Mouse (Mus musculus): Measurements from ENCODE around the gene Entpd8. TPM values are rescaled to one million over a fixed set of nuclear protein-coding genes. Genes with fewer than 3 reads are reported as not detected.

The Entpd8 gene
- total RNA-seq, 1 experiment from 2014 or later: not detected

DNA sequence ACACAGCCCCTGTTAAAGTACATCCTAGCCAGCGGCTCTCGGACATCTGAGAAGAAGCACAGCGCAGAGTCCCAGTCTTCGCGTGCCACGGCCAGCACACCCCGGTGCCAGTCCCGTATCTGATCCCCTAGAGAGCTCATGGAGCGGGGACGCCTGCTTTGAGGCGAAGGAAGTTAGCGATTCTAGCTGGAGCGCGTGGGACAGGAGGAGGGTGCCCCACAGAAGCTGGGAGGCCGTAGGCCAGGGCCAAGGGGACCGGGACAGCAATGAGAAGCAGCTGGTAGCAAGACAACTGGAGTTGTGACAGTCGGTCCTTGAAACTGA, 14.6 kb downstream of the Entpd8 start:
- ATAC-seq (replicated peaks; ENCODE audit: low read depth, poor library complexity, severe bottlenecking): peak; percentile 33

GRCm38 (mm10) chr2:25095109-25095850, 15.2 kb downstream of the Entpd8 start, which contains the start of gene Noxa1:
Gene Noxa1 (minus strand): TSS chr2:25095149.
- ATAC-seq (replicated peaks; ENCODE audit: low read depth, poor library complexity, severe bottlenecking): peak; percentile 71

GRCm38 (mm10) chr2:25098005-25098615, 18.0 kb downstream of the Entpd8 start:
- ATAC-seq (replicated peaks; ENCODE audit: low read depth, poor library complexity, severe bottlenecking): no peak

DNA sequence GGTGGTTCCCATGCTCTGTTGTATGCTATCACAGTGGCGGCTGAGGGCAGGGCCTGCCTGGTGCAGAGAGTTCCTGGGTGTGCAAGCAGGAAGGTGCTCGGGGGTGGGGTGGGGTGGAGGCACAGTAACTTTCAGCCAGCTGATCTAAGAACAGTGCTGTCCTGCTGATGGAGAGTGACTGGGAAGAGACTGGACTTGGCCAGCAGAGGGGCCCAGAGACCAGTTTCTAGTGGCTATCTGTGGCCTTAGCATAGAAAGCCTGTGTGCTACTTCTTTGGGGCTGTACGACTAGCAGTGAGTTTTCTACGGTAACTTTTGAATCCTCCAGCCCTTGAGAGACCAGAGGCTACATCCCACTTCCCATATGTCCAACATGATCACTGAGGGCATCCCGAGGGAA, 18.9 kb downstream of the Entpd8 start:
- ATAC-seq (replicated peaks; ENCODE audit: low read depth, poor library complexity, severe bottlenecking): peak; percentile 42

DNA sequence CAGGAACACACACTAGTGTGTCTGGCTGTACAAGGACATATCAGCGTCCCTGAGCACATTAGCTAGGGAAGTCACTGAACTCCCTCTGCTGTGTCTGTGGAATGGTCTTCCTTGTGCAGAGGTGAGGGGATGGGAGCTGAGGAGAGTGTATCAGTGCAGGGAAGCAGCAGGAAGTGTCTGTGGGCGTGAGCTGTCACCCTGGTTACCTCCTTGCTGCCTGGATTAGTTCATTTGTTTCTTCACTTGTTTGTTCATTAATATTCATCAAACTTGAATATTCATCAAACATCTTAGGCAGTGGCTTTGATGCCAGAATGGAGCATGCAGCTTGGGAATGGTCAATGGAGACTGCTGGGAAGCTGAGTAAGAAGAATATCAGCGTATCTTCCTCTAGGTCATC, 19.6 kb downstream of the Entpd8 start:
- ATAC-seq (replicated peaks; ENCODE audit: low read depth, poor library complexity, severe bottlenecking): no peak

- ATAC-seq (replicated peaks; ENCODE audit: low read depth, poor library complexity, severe bottlenecking): no peak
Observed at GRCm38 (mm10) chr2:25104122-25104521, 24.0 kb downstream of the Entpd8 start.

- peak; percentile 13; the same call in 1 of the 2 replicates for ATAC-seq (replicated peaks; ENCODE audit: low read depth, poor library complexity, severe bottlenecking)
Observed at GRCm38 (mm10) chr2:25106045-25106444, 25.9 kb downstream of the Entpd8 start.

- no peak for ATAC-seq (replicated peaks; ENCODE audit: low read depth, poor library complexity, severe bottlenecking)
Observed at GRCm38 (mm10) chr2:25109487-25109886, 29.4 kb downstream of the Entpd8 start.

GRCm38 (mm10) chr2:25110505-25111183, 30.5 kb downstream of the Entpd8 start:
- no peak for ATAC-seq (replicated peaks; ENCODE audit: low read depth, poor library complexity, severe bottlenecking)

- ATAC-seq (replicated peaks; ENCODE audit: low read depth, poor library complexity, severe bottlenecking): peak; percentile 85
Observed at GRCm38 (mm10) chr2:25111184-25111791, 31.2 kb downstream of the Entpd8 start.

DNA sequence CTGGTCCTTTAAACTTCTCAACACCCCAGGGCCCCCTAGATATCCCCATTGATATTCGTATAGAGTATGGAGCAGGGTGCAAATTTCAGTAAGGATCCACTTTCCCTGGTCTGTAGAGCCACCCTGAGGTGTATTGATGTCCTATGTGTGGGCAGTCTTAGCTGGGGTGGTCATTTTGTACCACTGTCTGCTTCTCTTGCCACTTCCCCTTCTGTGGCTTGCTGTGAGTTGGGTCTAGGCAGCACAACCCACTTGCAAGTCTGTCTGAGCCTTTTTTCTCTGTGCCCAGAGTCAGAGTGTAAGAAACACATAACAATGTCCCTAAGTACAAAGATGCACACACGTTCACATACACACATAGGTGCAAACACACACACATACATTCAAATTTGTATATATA, 34.2 kb downstream of the Entpd8 start:
- ATAC-seq (replicated peaks; ENCODE audit: low read depth, poor library complexity, severe bottlenecking): peak; percentile 24; the same call in 1 of the 2 replicates

DNA sequence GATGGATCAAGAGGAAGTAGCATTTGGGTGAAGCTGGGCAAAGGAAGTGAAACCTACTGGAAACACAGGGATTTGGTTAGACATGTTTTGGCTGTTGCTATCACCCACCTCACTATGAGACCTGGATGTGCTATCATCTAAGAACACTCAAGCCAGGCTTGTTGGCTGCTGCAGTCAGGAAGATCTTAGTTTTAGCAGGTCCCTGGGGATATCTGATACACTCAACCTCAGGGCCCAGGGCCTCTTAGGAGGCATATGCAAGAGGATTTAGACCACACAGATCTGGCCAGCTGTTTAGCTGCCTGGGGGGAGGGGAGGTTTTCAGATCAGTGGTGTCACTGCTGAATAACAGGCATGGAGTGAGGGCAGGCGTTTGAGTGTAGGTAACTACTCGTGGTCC, 35.3 kb downstream of the Entpd8 start:
- ATAC-seq (replicated peaks; ENCODE audit: low read depth, poor library complexity, severe bottlenecking): peak; percentile 20

DNA sequence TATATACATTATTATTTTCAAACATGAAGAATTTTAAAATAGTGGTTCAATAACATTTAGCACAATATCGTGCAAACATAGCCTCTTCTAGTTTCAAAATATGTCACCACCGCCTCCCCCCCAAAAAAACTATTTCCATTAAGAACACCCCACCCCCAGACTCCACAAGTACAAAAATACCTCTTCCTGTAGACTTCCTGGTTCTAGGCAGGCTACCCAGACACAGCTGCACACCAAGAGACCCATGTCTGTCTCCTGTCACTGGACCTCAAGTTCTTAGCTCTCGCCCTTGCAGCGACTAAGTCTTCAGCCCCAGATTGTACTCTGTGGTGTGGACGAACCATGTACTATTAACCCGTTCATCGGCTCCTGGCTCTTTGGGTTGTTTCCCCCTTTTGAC, 40.9 kb downstream of the Entpd8 start:
- ATAC-seq (replicated peaks; ENCODE audit: low read depth, poor library complexity, severe bottlenecking): peak; percentile 60

DNA sequence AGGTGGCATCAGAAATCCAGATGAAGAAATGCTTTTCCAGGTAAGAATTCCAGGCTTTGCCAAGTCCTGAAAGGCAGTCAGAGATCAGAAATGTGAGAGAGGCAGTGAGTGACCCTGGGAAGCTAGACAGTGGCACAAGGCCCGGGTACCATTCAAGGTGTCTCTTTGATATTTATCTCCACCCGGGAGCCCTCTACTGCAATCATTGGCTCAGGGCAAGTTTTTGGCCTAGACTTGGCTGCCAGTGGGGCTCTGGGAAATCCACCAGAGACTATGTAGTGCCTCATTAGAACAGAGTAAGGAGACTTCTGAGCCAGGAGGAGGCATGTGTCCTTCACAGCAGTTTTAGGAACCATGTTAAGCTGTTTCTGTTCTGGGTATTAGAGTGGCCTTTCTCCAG, 42.6 kb downstream of the Entpd8 start:
- no peak for ATAC-seq (replicated peaks; ENCODE audit: low read depth, poor library complexity, severe bottlenecking)

DNA sequence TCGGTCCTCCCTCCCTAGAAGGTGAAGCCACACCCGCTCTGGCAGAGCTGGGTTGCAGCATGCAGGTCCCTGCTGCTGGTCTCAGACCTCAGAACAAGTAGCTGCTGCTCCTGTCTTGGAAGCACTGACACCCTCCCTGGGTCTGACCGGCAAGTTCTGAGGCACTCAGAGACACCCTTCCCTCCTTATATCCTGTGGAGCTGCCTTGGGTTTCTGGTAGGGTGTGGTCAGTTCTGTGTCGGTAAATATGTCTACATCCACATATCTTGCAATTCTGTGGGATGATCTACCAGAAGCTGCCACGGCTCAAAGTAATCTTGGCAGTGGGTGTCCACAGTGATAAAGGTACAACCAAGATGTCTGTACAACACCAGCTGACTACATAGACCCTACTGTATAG, 43.4 kb downstream of the Entpd8 start:
- no peak for ATAC-seq (replicated peaks; ENCODE audit: low read depth, poor library complexity, severe bottlenecking)

GRCm38 (mm10) chr2:25124411-25124810, 44.3 kb downstream of the Entpd8 start:
- no peak for ATAC-seq (replicated peaks; ENCODE audit: low read depth, poor library complexity, severe bottlenecking)

DNA sequence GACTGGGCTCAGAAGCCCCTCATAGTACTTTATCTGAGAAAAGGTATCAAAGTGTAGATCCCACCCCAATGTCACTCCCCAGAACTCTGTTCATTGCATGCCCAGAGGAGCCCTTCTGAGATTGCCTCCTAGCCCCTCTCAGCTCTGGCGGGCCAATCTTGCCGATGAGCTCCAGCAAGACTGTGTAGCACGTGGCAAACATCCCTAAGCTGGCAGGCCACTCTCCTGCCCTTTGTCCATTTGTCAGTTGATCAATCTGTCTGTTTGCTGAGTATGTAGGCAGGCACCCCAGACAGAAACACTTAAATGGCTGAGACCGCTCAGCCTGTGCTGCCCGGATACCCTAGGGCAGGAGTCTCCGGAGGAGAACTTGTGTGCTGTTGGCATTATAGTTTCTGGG, 45.0 kb downstream of the Entpd8 start:
- ATAC-seq (replicated peaks; ENCODE audit: low read depth, poor library complexity, severe bottlenecking): no peak

DNA sequence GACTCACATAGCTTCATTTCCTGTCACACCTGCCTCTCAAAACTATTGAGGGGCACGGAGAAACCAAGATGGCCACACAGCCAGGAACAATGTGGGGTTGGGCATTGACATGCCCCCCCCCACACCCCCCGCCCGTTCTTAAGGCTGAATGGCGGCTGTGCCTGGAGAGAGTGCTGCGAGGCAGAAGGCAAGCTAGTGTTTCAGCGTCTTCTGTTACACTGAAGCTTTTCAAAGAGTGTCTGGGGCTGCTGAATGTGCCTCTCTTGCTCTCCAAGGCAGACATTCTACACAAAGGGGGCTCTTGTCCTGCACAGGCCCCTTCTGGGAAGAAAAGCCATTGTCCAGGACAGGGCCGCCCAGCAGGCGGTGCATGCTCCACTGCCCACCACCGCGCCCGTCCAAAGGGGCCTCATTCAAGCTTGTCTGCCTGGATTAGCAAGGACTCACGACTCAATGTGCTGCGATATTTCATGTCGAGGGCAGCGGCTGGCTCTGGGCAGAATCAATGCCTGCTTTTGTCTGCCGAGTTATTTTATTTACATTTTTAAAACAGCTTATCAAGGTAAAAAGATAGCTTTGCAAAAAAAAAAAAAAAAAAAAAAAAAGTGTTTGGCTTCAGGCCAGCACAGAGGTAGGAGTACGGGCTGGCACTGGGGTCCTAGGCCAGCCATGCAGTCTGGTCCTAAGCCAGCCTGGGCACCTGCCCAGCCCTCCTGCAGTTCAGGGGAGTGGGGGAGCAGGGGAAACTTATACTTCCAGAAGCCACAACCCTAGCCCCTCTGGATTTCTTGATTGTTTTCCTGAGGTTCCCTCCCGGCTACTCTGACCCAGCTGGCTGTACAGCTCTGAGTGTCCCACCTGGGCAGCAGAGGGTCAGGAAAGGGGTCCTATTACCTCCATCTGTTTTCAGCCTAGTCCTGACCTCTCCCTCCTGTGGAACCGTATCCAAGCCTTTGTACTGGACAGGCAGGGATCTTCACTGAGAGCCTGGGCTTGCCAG, 46.2 kb downstream of the Entpd8 start:
- ATAC-seq (replicated peaks; ENCODE audit: low read depth, poor library complexity, severe bottlenecking): no peak

- ATAC-seq (replicated peaks; ENCODE audit: low read depth, poor library complexity, severe bottlenecking): peak; percentile 52
Observed at GRCm38 (mm10) chr2:25127206-25127605, 47.1 kb downstream of the Entpd8 start.

DNA sequence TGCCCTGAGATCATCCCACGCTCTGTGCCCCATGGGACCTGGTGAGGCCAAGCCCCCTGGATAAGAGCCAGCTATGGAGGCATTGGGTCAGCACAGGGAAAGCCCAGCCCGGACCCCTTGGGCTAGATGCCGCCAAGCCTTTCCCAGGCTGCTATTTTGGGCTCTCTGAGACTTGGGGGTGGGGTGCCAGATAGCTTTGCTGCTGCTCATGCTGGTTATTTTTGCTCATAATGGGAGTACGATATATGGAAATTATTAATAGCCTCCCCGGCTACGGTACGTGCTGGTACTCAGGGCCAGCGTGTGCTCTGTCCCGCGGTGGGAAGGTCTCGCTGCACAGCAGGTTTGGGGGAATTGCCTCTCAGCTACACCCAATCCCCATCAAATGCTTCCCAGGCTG, 48.0 kb downstream of the Entpd8 start:
- no peak for ATAC-seq (replicated peaks; ENCODE audit: low read depth, poor library complexity, severe bottlenecking)
